Mouse (Mus musculus) heart, postnatal 10 days (tissue): ENCODE measurements around the gene Stub1. TPM values are rescaled to one million over a fixed set of nuclear protein-coding genes. Genes with fewer than 3 reads are reported as not detected.

Experiments used
- DNase-seq, 2 experiments: peaks; one replicate each; pipeline ENCODE4 v3.0.0; 2021
- intact Hi-C: fragments of 180-260 bp; cut with DNase I; formaldehyde crosslinking; loops from one replicate; pipeline ENCODE4 v1.15.1; 2025
- total RNA-seq, 2 experiments: library from RNA; stranded (reverse); gene quantifications; 2 replicates each; pipeline ENCODE4 v1.2.3; 2021

Gene Stub1
- total RNA-seq, 2 experiments from 2014 or later, result 123 to 132 TPM

- DNase-seq, result no peak
- intact Hi-C loops, result no loop called here
Observed at GRCm38 (mm10) chr17:25869954-25870353, 36.8 kb upstream of the Stub1 start.

DNA sequence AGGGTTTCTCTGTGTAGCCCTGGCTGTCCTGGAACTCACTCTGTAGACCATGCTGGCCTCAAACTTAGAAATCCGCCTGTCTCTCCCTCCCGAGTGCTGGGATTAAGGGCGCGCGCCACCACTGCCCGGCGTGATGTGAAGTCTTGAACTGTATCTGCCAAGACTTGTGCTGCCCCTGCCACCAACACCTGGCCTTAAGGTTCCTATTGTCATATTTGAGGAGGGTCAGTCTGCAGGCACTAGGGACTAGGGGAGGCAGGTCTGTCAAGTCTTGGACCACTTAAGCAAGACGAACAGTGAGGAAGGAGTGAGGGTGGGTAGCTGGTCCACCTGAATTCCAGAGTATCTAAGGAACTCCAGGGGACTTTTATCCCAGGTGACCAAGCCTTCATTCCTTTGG, 36.3 kb upstream of the Stub1 start:
- DNase-seq, result no peak
- intact Hi-C loops, result no loop called here

GRCm38 (mm10) chr17:25868601-25869191, 35.5 kb upstream of the Stub1 start, which contains the start of gene Mcrip2:
Gene Mcrip2 (minus strand): TSS chr17:25868764.
- intact Hi-C loops, result no loop called here
- DNase-seq, result peak; percentile 87

- intact Hi-C loops, result no loop called here
- DNase-seq, result peak; percentile 72 to 82
Observed at GRCm38 (mm10) chr17:25867836-25868600, 34.8 kb upstream of the Stub1 start.

DNA sequence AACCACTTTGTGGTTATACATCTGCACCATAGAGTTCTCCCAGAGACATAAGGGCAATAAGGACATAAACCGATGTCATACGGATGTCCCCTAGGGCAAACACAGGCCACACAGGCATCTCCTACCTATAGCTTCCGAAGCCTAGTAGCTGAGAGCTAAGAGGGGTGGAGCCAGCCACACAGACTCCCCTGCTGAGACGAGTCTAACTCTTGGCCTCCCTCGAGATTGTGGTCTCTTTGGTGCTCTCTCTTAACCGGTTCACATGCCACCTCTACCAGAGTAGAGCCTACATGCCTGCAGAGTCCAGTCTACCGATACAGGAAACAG, 34.3 kb upstream of the Stub1 start:
- DNase-seq, result no peak
- intact Hi-C loops, result no loop called here

- DNase-seq, result no peak
- intact Hi-C loops, result no loop called here
Observed at GRCm38 (mm10) chr17:25866172-25866571, 33.0 kb upstream of the Stub1 start.

- intact Hi-C loops, result no loop called here
- DNase-seq, result no peak
Observed at GRCm38 (mm10) chr17:25865288-25865687, 32.1 kb upstream of the Stub1 start.

DNA sequence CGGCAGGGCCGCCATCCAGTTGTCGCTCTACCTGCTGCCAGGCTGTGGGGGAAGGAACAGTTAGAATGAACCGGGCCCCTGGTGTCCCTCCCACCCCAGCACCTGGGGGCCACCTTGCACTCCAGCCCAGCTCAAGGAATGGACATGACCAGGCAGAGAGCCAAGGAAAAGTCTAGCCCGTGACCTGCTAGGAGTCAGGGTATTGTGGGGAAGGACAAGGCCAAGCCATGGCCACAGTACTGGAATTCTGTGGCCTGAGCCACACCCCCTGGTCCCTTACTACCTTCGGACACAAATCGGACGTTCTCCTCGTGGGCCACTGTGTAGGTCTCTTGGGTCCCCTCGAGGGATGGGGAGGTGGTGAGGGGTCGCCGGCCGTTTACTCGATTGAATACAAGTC, 31.1 kb upstream of the Stub1 start:
- no peak for DNase-seq
- intact Hi-C loops, result no loop called here

GRCm38 (mm10) chr17:25863681-25864080, 30.5 kb upstream of the Stub1 start:
- intact Hi-C loops, result no loop called here

GRCm38 (mm10) chr17:25861704-25862612, 28.8 kb upstream of the Stub1 start:
- intact Hi-C loops, result no loop called here
- no peak for DNase-seq

More at GRCm38 (mm10) chr17:25863681-25864080, 30.5 kb upstream of the Stub1 start:
- no peak for DNase-seq

- peak; percentile 93 for DNase-seq
- intact Hi-C loops, result no loop called here
Observed at GRCm38 (mm10) chr17:25860832-25861703, 27.9 kb upstream of the Stub1 start, which contains the start of gene Wdr90. Gene Wdr90 (minus strand): TSS chr17:25861501.

DNA sequence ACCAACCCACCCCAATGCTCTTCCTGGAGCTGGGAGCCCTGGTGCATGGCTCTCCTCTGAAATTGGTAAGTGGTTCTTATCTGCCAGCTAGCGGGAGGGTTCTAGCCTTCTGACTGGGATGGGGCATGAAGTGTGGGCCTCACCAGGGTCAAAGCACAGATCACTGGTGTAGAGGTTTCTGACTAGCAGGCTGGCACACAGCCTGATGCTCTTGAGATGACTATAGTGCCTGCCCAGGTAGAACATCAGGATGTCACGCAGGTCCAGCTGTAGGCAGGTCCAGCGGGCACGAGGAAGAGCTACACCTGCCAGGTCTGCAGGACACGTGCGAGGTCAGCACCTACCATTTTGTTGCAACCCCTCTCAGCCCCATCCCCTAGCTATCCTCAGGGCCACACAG, 27.0 kb upstream of the Stub1 start:
- DNase-seq, result no peak
- intact Hi-C loops, result no loop called here

GRCm38 (mm10) chr17:25844396-25844901, 11.2 kb upstream of the Stub1 start, which contains the start of gene Rhot2:
Gene Rhot2 (minus strand): TSS chr17:25844851.
- DNase-seq, result peak; percentile 96 to 98
- intact Hi-C loops, result no loop called here

GRCm38 (mm10) chr17:25843636-25844395, 10.6 kb upstream of the Stub1 start:
- intact Hi-C loops, result no loop called here
- DNase-seq, result no peak

- intact Hi-C loops, result no loop called here
- DNase-seq, result no peak
Observed at GRCm38 (mm10) chr17:25843122-25843521, 9.9 kb upstream of the Stub1 start.

- intact Hi-C loops, result no loop called here
- DNase-seq, result no peak
Observed at GRCm38 (mm10) chr17:25842509-25842908, 9.3 kb upstream of the Stub1 start.

- intact Hi-C loops, result no loop called here
- DNase-seq, result no peak
Observed at GRCm38 (mm10) chr17:25841117-25841880, 8.1 kb upstream of the Stub1 start, which contains the start of gene Gm20683. Gene Gm20683 (minus strand): TSS chr17:25841763.

GRCm38 (mm10) chr17:25840519-25840918, 7.3 kb upstream of the Stub1 start:
- intact Hi-C loops, result no loop called here
- no peak for DNase-seq
